Mouse (Mus musculus): ENCODE measurements around the gene Fermt2. TPM values are rescaled to one million over a fixed set of nuclear protein-coding genes. Genes with fewer than 3 reads are reported as not detected.

Fermt2 gene
- polyA plus RNA-seq, 1 experiment from 2014 or later, result 83.2 TPM

DNA sequence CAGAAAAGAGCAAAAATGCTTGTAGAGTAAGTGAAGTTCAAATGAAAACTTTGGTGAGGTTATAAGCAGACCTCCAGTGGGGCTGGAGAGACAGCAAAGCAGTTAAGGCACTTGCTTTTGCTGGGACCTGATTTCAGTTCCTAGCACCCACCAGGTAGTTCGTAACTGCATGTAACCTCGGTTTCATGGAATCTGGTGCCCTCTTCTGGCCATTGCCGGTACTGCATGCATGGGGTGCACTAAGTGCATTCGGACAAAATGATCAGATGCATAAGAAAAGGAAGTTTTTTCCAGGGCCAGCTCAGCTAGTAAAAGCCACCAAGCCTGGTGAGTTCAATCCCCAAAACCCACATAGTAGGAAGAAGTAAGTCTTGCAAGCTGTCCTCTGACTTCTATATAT lies 97.9 kb downstream of the Fermt2 start:
- no peak overlapping the region for H3K27ac ChIP-seq (replicated peaks; ENCODE audit: low read depth, low read length)
- H3K36me3 ChIP-seq (replicated peaks; ENCODE audit: control insufficient read depth, insufficient read depth, low read depth, low read length), result no peaks in the 10 kb centered on the region
- no peaks in the 10 kb centered on the region; the same call in 1 of the 2 replicates for H3K9me3 ChIP-seq (replicated peaks; ENCODE audit: control insufficient read depth, low read length)
- no peak for ATAC-seq (replicated peaks; ENCODE audit: insufficient number of reproducible peaks, low FRiP score, low TSS enrichment, low read depth)
- H3K27me3 ChIP-seq (ENCODE audit: control insufficient read depth, insufficient read depth, low read length), result no peaks in the 10 kb centered on the region
- no peak for DNase-seq (ENCODE audit: low spot score)
- H3K4me1 ChIP-seq (ENCODE audit: control insufficient read depth, insufficient read depth, low read length), result no peaks in the 10 kb centered on the region
- H3K4me3 ChIP-seq (ENCODE audit: low read depth, low read length), result no peak overlapping the region
- 73% methylated on average over 4 of the region's 4 CpGs for WGBS
- no peak overlapping the region for H3K4me2 ChIP-seq (ENCODE audit: low read depth, low read length)
- no peak overlapping the region for H3K9ac ChIP-seq (replicated peaks; ENCODE audit: low read length)

DNA sequence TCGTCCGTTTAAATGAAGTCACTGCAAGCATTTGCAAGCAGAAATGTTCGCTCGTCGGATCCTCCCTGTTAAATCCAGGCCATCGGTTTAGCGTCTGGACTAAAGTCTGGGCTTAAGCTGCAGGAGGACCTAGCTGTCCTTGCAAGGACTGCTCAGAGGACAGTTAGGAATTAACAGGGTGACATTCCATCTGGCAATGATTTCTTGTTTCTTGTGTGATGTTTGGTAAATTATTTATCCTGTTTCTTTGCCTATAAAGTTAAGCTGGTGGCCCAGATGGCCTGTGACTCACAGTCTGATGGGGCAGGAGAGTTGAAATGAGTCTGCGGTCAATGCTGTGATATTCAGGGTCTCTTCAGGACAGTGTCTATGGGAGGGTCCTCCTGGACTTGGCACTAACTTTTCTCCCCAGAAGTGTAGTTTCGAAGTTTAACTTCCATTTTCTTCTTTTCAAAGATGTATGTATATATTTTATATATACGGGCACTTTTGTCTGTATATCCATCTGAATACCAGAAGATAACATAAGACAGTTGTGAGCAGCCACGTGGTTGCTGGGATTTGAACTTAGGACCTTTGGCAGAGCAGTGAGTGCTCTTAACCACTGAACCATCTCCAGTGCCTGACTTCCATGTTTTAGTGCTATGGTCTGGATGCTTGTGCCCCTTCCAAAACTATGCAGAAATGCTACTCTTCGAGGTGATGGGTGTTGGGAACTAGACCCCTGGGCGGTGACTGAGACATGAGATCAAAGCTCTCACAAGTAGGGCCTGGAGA lies 99.7 kb downstream of the Fermt2 start:
- H3K4me1 ChIP-seq (ENCODE audit: control insufficient read depth, insufficient read depth, low read length), result no peaks in the 10 kb centered on the region
- no peak overlapping the region for H3K4me2 ChIP-seq (ENCODE audit: low read depth, low read length)
- H3K27ac ChIP-seq (replicated peaks; ENCODE audit: low read depth, low read length), result no peak overlapping the region
- no peaks in the 10 kb centered on the region for H3K27me3 ChIP-seq (ENCODE audit: control insufficient read depth, insufficient read depth, low read length)
- no peak overlapping the region for H3K9ac ChIP-seq (replicated peaks; ENCODE audit: low read length)
- H3K36me3 ChIP-seq (replicated peaks; ENCODE audit: control insufficient read depth, insufficient read depth, low read depth, low read length), result no peaks in the 10 kb centered on the region
- DNase-seq (ENCODE audit: low spot score) (no peak), ATAC-seq (replicated peaks; ENCODE audit: insufficient number of reproducible peaks, low FRiP score, low TSS enrichment, low read depth) (no peak)
- H3K4me3 ChIP-seq (ENCODE audit: low read depth, low read length), result no peak overlapping the region
- WGBS, result 92% methylated on average over 13 of the region's 13 CpGs
- no peaks in the 10 kb centered on the region; the same call in 1 of the 2 replicates for H3K9me3 ChIP-seq (replicated peaks; ENCODE audit: control insufficient read depth, low read length)

DNA sequence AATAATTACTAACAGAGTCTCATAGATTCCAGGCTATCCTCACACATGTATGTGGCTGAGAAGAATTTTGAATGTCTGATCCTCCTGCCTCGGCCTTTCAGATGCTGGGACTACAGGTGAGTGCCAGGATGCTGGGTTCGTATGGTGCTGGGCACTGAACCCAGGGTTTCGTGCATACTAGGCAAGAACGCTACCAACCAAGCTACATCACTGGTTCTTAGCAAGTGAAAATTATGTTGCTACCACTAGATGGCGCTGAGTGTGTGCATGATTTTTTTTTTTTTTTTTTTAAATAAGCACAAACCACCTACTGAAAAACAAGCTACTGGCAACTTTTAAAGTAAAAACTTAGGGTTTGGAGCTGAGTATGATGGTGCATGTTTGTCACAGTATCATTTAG lies 106.7 kb downstream of the Fermt2 start:
- WGBS, result 8% methylated on average over 5 of the region's 5 CpGs
- Histone ChIP-seq H3K9me3 (replicated peaks; ENCODE audit: control insufficient read depth, low read length) (no peaks in the 10 kb centered on the region), H3K36me3 (replicated peaks; ENCODE audit: control insufficient read depth, insufficient read depth, low read depth, low read length) (no peaks in the 10 kb centered on the region), H3K27ac (replicated peaks; ENCODE audit: low read depth, low read length) (no peak overlapping the region), H3K4me3 (ENCODE audit: low read depth, low read length) (no peak overlapping the region), H3K9ac (replicated peaks; ENCODE audit: low read length) (no peak overlapping the region), H3K4me2 (ENCODE audit: low read depth, low read length) (no peak overlapping the region), H3K27me3 (ENCODE audit: control insufficient read depth, insufficient read depth, low read length) (no peaks in the 10 kb centered on the region), H3K4me1 (ENCODE audit: control insufficient read depth, insufficient read depth, low read length) (no peaks in the 10 kb centered on the region)
- DNase-seq (ENCODE audit: low spot score), result peak; percentile 89
- no peak for ATAC-seq (replicated peaks; ENCODE audit: insufficient number of reproducible peaks, low FRiP score, low TSS enrichment, low read depth)

DNA sequence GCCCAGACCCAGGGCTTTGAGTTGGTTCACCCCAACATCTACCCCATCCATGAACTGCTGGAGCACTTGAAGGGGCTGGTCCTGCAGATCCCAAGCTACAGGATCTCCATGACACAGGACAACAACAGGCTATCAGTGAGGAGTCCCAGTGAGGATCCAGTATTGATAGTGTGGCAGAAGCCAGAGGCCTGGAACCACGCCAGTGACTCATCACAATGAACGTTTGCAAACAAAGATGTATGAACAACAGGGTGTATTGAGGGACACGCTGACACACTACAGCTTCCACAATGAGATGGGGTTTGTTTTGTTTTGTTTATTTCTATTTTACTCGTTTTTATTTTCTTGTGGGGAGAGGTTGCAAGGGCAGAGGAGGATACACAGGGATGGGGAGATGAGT lies 107.5 kb downstream of the Fermt2 start:
- Histone ChIP-seq H3K36me3 (replicated peaks; ENCODE audit: control insufficient read depth, insufficient read depth, low read depth, low read length) (no peaks in the 10 kb centered on the region), H3K4me3 (ENCODE audit: low read depth, low read length) (no peak overlapping the region), H3K9ac (replicated peaks; ENCODE audit: low read length) (no peak overlapping the region), H3K4me2 (ENCODE audit: low read depth, low read length) (no peak overlapping the region), H3K27me3 (ENCODE audit: control insufficient read depth, insufficient read depth, low read length) (no peaks in the 10 kb centered on the region), H3K4me1 (ENCODE audit: control insufficient read depth, insufficient read depth, low read length) (no peaks in the 10 kb centered on the region), H3K27ac (replicated peaks; ENCODE audit: low read depth, low read length) (no peak overlapping the region), H3K9me3 (replicated peaks; ENCODE audit: control insufficient read depth, low read length) (no peaks in the 10 kb centered on the region)
- ATAC-seq (replicated peaks; ENCODE audit: insufficient number of reproducible peaks, low FRiP score, low TSS enrichment, low read depth) (no peak), DNase-seq (ENCODE audit: low spot score) (no peak)
- WGBS, result 72% methylated on average over 4 of the region's 4 CpGs

DNA sequence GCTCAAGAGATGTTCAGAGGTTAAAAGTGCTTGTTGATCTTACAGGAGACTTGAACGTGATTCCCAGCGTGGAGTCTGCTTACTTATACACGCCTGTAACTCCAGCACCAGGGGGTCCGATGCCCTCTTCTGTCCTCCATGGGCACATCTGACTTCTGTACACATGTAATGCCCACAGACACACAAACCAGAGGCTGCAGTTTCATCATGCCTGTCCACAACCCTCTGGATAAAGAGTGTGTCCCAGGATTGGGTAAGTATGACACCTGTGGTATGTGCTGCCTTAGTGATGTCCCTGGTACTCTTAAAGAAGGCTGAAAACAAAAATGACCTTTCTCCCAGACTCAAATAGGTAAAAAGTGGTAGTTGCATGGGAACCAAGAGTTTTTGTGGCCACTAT lies 110.6 kb downstream of the Fermt2 start:
- DNase-seq (ENCODE audit: low spot score) (no peak), ATAC-seq (replicated peaks; ENCODE audit: insufficient number of reproducible peaks, low FRiP score, low TSS enrichment, low read depth) (no peak)
- H3K9ac ChIP-seq (replicated peaks; ENCODE audit: low read length), result no peak overlapping the region
- H3K4me2 ChIP-seq (ENCODE audit: low read depth, low read length), result no peak overlapping the region
- H3K4me1 ChIP-seq (ENCODE audit: control insufficient read depth, insufficient read depth, low read length), result no peaks in the 10 kb centered on the region
- no peaks in the 10 kb centered on the region for H3K27me3 ChIP-seq (ENCODE audit: control insufficient read depth, insufficient read depth, low read length)
- WGBS, result 67% methylated on average over 4 of the region's 4 CpGs
- H3K27ac ChIP-seq (replicated peaks; ENCODE audit: low read depth, low read length), result no peak overlapping the region
- H3K36me3 ChIP-seq (replicated peaks; ENCODE audit: control insufficient read depth, insufficient read depth, low read depth, low read length), result no peaks in the 10 kb centered on the region
- H3K4me3 ChIP-seq (ENCODE audit: low read depth, low read length), result no peak overlapping the region
- H3K9me3 ChIP-seq (replicated peaks; ENCODE audit: control insufficient read depth, low read length), result no peaks in the 10 kb centered on the region

DNA sequence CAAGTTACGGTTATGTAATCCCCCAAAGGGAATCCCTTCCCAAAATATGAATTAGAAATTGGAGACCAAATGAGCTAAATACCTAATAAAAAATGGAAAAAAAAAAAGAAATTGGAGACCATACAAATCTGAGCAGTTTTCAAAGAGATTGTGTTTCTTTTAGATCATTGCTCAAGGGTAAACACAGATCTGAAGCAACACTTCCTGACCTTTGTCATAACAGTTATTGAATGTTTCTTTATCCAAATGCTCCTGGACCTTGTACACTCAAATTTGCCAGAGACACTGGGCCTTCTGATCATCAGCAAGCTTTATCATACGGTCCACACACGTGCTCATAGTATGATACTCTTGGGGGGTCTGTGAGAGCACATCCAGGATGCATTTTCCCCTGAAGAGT lies 111.4 kb downstream of the Fermt2 start:
- Histone ChIP-seq H3K4me2 (ENCODE audit: low read depth, low read length) (no peak overlapping the region), H3K9ac (replicated peaks; ENCODE audit: low read length) (no peak overlapping the region), H3K27me3 (ENCODE audit: control insufficient read depth, insufficient read depth, low read length) (no peaks in the 10 kb centered on the region), H3K4me1 (ENCODE audit: control insufficient read depth, insufficient read depth, low read length) (no peaks in the 10 kb centered on the region), H3K27ac (replicated peaks; ENCODE audit: low read depth, low read length) (no peak overlapping the region), H3K4me3 (ENCODE audit: low read depth, low read length) (no peak overlapping the region), H3K36me3 (replicated peaks; ENCODE audit: control insufficient read depth, insufficient read depth, low read depth, low read length) (no peaks in the 10 kb centered on the region), H3K9me3 (replicated peaks; ENCODE audit: control insufficient read depth, low read length) (no peaks in the 10 kb centered on the region)
- DNase-seq (ENCODE audit: low spot score) (no peak), ATAC-seq (replicated peaks; ENCODE audit: insufficient number of reproducible peaks, low FRiP score, low TSS enrichment, low read depth) (no peak)
- 75% methylated on average over 3 of the region's 3 CpGs for WGBS

DNA sequence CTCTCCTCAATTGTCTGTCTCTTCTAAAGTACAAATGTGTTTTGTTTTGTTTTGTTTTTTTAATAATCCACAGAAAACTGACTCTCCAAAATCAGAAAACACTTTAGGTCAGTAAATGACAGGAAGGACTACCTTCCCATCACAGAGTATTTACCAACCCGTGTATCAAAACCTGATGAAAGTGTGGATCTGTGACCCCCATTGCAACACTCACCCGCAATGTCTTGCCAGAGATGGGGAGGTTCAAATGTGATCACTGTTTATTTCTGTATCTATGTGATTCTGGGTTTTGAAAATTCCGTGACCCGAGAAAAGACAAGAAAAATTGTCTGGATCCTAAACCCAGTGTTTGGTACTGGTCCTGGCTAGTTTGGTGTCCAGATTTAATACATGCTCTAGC lies 113.7 kb downstream of the Fermt2 start:
- H3K27me3 ChIP-seq (ENCODE audit: control insufficient read depth, insufficient read depth, low read length), result no peaks in the 10 kb centered on the region
- H3K4me3 ChIP-seq (ENCODE audit: low read depth, low read length), result no peak overlapping the region
- H3K27ac ChIP-seq (replicated peaks; ENCODE audit: low read depth, low read length), result no peak overlapping the region
- DNase-seq (ENCODE audit: low spot score) (no peak), ATAC-seq (replicated peaks; ENCODE audit: insufficient number of reproducible peaks, low FRiP score, low TSS enrichment, low read depth) (no peak)
- no peaks in the 10 kb centered on the region for H3K4me1 ChIP-seq (ENCODE audit: control insufficient read depth, insufficient read depth, low read length)
- H3K36me3 ChIP-seq (replicated peaks; ENCODE audit: control insufficient read depth, insufficient read depth, low read depth, low read length), result no peaks in the 10 kb centered on the region
- H3K9ac ChIP-seq (replicated peaks; ENCODE audit: low read length), result no peak overlapping the region
- no peaks in the 10 kb centered on the region for H3K9me3 ChIP-seq (replicated peaks; ENCODE audit: control insufficient read depth, low read length)
- no peak overlapping the region for H3K4me2 ChIP-seq (ENCODE audit: low read depth, low read length)
- 92% methylated on average over 4 of the region's 4 CpGs for WGBS
